Mouse (Mus musculus) urinary bladder, postnatal 14 days (tissue): ENCODE results near the gene Trmt61a.
"Not testable (repeated sequence)": the region's sequence is repeated elsewhere in the genome, so short reads cannot be mapped to it uniquely, and the experiment has no call there.

ENCODE experiments used
- DNase-seq: peaks from one replicate; pipeline ENCODE4 v3.0.0; 2021; ENCODE audit warnings: low spot score

Trmt61a gene

DNA sequence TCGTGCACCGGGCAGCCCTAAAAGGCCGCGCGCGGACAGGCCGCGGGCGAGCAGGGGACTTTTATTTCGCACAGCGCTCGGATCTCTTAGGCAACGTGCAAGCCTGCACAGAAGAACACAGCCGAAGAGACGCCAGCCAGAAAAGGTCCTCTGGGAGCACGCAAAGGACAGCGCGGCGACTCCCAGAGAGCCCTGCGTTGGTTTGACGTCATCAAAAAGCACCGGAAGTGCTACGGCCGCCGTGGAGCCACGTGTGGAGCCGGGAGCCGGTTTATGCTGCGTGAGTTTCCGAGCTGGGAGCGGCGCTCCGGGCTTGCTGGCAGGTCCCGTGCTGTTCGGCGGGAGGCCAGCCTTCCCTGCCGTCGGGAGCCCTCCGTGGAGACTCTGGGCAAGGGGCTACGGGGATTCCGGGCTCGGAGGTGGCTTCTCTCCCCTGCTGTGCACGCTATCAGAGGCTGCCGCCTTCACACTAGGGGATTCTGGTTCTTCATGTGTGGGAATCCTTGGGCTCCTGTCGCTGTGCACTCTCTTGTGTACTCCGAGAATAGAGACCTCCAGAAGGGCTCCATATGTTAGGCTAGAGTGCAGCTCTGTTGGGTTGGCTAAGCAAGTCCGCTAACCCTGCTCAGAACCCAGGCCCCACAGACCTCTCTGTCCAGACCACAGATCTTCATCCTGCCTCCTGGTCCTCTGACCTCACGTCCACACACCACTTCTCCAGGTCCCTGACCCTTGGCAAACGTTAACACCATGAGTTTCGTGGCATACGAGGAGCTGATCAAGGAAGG lies at the start of gene Trmt61a:
TSS of gene Trmt61a (plus strand) at position 224 of the 788 bp plus-strand sequence.
- DNase-seq = peak; percentile 93

DNA sequence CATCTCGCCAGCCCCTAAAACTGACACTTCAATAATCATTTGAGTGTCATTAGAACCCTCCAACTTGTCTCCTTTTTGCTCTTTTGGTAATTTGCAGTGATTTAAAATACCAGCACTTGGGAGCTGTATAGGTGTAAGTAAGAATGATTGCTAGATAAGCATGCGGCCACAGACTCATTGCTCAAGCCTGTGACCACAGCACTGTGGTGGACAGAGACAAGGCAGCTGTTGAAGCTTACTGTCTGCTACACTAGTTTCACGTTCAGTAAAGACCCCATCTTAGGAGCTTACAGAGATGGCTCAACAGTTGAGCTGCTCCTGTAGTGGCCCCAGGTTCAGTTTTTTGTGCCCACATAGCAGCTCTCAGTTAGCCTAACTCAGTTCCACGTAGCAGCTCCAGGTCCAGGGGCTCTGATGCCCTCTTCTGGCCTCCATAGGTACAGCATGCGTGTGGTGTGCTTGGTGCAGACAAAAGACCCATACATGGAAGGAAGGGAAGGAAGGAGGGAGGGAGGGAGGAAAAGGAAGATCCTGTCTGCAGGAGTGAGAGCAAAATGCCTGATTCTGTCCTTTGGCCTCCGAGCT lies 29.8 kb upstream of the Trmt61a start:
- DNase-seq = peak; percentile 59

DNA sequence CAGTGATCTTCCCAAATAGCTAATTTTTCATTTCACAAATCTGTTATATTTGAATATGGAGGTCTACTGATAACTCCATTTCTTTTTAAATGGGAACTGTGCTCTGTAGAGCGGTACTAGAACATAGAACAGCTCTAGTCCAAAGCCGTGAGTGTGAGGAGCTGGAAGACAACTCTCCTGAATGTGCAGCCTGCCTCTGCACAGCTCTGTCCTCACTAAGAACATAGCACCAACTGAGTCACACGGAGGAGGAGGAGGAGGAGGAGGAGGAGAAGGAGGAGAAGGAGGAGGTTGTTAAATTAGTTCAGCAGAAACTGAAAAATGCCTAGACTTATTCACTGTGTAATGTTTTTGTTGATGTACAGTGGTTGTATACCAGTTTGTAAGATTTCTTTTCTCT lies 25.0 kb upstream of the Trmt61a start:
- no peak for DNase-seq

DNA sequence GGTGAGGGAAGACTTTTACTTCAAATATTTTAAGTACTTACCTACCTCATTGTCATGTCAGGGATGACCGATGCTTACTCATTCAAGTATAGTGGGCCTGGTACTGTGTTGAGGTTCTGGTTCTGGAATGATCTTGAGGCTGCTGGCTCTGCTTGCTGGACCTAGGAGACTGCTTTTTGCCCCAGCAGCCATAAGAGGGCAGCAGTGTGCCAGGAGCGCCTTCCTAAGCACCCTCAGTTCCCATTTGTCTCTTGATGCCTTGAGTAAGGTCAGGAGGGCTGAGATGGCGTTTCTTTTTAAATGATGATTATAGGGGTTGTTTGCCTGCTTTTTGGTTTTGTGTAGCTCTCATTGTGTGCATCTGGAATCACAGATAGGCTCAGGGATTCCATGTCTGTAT lies 24.5 kb upstream of the Trmt61a start:
- peak; percentile 70 for DNase-seq

DNA sequence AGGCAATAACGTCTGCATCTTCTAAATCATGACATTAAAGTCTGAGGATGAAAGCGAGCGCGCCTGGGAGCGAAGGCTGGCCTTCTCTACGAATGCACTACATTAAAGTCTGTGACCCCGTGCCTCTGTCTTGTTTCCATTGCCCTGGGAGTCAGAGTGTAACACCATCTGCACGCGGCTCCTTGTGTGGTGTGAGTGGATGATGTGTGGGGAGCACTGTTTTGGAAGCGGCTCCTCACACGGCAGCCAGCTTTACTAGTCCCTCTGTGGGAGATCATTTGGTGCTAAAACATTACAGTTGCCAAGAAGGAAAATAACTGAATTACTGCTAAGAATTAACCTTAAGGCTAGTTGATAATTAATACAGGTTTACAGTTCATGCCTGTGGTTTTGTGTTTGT lies 22.2 kb upstream of the Trmt61a start:
- no peak for DNase-seq

DNA sequence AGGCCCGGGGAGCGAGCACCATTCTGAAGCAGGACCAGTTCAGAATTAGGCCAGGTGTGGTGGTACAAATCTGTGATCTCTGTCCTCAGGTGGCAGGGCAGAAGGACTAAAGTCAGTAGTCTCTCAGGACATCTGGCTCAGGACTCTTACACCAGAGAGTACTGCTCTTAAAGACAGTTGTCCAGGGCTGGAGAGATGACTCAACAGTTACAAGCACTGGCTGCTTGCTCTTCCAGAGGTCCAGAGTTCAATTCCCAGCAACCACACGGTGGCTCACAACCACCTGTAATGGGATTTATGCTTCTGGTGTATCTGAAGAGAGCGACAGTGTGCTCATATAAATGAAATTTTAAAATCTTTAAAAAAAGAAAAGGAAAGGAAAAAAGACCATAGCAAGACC lies 18.6 kb upstream of the Trmt61a start:
- no peak for DNase-seq

GRCm38 (mm10) chr12:111660628-111661027 lies 17.3 kb upstream of the Trmt61a start:
- no peak for DNase-seq

- DNase-seq = not testable (repeated sequence)
These were observed 16.4 kb upstream of the Trmt61a start for GRCm38 (mm10) chr12:111661554-111661953.

GRCm38 (mm10) chr12:111663228-111664143 lies 14.4 kb upstream of the Trmt61a start:
- no peak for DNase-seq

GRCm38 (mm10) chr12:111664144-111664634 lies 13.7 kb upstream of the Trmt61a start:
- peak; percentile 67 for DNase-seq

DNA sequence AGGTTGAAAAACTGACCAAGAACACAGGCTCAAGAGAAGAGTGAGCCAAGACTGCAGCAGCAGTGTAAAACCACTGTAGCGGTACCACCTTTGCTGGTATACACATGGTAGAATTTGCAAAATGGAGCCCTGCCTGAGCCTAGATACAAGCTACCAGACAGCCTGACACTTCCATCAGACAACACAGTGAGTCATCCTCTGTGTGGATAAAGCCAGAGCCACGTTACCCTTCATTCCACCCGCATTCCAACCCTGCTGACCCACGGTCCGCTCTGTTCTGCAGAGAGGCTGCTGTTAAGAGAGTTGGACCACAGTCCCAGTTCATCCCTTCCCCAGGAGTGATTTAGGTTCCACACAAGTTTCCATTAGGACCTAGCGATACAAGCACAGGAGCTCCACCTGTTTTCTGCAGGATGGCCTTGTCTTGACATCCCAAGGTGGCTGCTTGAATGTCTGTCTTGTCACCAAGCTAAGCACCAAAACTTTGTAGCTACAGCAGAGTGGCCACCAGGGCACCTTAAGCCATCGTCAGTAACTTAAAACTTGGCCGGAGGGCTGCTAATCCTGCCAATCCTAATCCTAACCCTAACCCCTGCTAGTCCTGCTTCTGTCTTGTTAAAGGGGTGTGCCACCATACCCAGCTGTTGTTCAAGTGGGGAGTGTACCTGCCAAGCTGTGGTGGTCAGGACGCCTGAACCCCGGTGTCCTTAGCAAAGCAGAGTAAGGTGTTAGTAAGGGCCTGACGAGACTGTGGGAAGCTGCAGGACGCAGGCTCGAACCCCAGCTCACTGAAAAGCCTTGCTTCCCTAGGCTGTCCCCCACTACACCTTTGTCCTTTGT lies 12.6 kb upstream of the Trmt61a start:
- peak; percentile 42 for DNase-seq

DNA sequence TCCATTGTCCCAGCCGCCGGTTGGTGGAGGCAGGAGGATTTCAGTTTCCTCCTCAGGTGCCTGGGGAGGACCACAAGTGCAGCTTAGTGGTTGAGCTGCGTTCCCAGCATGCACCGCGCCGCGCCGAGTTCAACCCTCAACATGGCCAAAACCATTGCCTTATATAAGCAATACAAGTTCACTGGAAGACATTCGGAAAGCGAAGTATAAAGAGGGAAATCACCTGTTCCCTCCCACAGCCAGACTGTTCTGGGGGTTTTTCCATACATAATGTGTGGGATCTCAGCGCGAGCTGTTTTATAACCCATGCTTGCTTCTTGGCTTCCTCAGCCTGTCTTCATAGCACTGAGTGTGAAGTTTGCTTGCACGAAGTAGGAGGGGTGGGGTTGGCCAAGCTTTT lies 11.5 kb upstream of the Trmt61a start:
- DNase-seq = no peak

- no peak for DNase-seq
These were observed 10.5 kb upstream of the Trmt61a start for GRCm38 (mm10) chr12:111667421-111667820.

- peak; percentile 98 for DNase-seq
These were observed 9.4 kb upstream of the Trmt61a start for GRCm38 (mm10) chr12:111668457-111668912.

- peak; percentile 40 for DNase-seq
These were observed 8.7 kb upstream of the Trmt61a start for GRCm38 (mm10) chr12:111669000-111669788.

DNA sequence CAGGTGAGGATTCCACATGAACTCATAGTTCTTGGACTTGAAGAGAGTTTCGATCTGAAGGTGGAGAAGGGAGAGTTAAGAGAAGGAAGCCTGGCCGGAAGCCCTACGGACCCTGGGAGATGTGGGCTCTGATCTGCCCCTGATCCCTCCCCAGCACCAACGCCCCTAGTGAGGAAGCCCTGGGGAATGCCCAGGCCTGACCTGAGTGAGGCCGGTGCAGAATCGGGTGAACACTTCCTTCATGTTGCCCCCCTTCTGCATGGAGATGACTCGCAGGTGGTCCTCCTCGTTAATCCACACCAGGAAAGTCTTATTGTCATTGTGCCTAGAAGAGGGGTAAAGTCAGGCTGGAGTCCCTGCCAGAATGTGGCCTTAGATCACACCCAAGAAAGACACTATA lies 7.9 kb upstream of the Trmt61a start:
- no peak for DNase-seq

DNA sequence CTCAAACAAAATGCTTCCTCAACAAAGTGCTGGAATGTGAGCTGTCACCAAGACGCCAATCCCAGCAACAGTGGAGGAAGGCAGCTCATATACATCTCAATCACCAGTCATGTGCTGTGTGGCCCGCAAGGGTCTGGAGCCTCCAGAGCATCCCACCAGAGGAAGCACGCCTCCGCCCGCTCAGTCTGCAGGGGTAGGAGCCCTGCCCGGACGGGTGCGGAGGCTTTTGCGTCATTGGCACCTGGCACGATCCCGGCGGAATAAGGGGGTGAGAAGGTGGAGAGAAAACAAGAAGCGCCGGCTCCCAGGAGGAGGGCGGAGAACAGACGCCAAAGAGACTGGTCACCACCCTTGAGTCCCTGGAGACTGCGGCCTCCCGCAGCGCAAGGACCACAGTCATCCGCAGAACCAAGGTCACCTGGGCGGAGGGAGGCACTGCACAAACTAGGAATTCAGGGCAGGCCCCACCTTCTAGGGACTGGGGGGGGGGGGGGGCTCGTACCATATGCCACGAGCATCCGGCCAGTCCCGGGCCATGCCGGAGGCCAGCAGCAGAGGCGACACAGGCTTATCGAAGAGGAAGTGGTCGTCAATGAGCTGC lies 7.4 kb upstream of the Trmt61a start:
- peak; percentile 42 for DNase-seq

GRCm38 (mm10) chr12:111670976-111671375 lies 6.9 kb upstream of the Trmt61a start:
- no peak for DNase-seq

DNA sequence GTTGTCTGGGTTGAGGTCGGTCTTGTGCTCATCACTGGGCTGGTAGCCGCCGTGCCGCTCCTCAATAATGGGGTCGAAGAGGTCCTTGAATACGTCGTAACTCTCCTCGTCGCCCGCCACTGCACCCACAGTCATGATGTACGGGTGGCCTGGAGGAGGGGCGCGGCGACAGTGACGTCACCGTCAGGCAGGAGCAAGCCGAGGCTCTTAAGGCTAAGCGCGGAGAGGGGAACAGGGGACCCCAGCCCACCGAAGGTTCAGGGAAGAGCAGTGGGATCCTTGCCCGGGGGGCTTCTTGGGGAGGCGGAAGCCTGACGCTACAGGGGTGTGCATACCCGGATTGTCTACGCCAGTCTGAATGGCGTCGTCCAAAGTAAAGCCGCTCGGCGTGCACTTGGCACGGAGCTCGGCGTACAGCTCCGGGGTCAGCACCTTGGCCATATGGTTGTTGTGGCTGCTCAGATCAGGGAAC lies 6.4 kb upstream of the Trmt61a start:
- DNase-seq = peak; percentile 60

DNA sequence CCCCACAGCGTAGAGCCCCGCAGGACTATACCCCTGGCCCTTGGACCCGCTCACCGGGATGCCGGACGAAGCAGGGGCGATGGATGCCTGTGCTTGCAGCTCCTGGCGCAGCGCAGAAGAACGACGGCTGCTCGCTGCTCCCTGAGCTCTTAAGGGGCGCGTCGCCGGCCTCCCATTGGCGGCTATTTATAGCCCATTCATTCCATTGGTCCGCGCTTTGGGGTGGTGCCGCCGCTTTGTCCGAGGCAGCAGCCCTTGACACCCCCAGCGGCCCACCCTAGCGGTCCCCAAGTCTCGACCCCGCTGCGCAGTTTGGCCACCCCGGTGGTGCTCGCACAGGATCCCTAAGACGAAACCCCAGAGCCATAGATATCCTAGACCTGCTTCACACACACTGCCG lies 5.7 kb upstream of the Trmt61a start, which contains the start of gene Ckb:
TSS of gene Ckb (minus strand) at position 163 of the 400 bp plus-strand sequence.
- DNase-seq = peak; percentile 73
